Mouse (Mus musculus) layer of hippocampus, adult 18-20 months (tissue): ENCODE data around the gene D11Wsu47e. TPM values are rescaled to one million over a fixed set of nuclear protein-coding genes. Genes with fewer than 3 reads are reported as not detected.

Source experiments
- DNase-seq, 2 experiments: peaks; one replicate each; pipeline ENCODE4 v3.0.0; 2022; ENCODE audit warnings: low spot score in 2 of 2
- total RNA-seq, 2 experiments: library from RNA; stranded (reverse); gene quantifications; 2 replicates each; pipeline ENCODE4 v1.2.3; 2021

The D11Wsu47e gene
- total RNA-seq, 2 experiments from 2014 or later: 13.1 to 13.8 TPM

DNA sequence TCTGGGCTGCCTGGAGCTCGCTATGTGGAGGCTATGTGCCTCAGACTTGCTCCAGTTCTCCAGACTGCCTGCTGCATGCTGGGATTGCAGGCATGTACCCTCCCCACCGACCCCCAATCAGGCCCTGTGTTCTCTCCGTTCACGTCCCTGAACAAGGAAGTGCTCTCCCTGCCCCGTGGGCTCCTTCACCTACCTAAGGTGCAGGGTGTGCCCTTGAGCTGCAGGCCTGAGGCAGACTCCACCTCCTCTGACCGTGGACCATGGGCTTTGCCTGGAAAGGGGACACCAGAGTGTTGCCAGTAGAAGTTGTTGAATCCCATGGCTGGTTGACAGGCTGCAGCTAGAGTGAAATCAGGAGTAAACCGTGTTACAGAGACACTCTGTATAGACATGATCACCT is 15.4 kb downstream of the D11Wsu47e start:
- no peak for DNase-seq

DNA sequence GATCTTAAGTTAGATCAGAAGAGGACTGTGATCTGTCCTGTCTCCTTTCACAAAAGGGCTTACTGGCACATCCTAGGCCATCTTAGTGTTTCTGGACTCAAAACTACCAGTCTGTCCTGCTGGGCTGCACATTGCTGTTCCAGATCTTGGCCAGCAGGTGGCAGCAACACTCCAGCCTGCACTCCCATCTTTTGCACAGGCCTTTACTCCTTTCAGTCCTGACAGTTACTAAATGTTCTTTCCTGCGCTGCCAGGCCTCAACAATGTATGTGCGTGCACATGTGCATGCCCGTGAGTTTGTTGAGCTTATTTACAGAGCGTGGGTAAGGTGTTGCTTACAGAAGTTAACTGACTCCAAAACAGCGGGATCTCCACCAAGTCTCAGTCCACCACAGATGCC is 19.5 kb downstream of the D11Wsu47e start:
- peak; percentile 75 to 89 for DNase-seq

DNA sequence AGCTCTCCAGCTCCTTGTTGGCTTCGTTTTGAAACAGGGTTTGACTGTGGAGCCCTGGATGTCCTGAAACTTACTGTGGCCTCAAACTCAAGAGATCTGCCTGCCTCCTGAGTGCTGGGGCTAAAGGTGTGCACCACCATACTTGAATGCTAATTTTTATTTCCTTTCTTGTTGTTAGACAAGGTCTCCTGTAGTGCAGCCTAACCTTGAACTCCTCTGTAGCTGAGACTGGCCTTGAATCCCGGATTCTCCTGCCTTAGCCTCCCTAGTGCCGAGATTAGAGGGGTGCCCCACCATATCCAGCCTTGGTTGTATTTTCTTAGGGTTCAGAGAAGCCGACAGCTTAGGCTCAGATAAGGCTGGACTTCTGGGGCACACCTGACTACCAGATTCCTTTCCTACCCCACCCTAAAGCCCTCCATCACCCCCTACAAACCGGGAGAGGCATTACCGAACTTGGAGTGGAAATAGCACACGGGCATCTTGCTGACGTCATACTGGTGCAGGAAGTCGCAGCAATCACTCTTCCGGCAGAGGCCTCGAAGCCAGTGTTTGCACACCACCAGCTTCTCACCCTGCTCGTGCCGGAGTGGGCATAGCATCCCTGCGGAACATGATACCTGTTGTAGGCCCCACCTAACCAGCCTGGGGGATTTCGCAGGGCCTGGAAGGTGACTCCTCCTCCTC is 21.9 kb downstream of the D11Wsu47e start:
- no peak for DNase-seq

DNA sequence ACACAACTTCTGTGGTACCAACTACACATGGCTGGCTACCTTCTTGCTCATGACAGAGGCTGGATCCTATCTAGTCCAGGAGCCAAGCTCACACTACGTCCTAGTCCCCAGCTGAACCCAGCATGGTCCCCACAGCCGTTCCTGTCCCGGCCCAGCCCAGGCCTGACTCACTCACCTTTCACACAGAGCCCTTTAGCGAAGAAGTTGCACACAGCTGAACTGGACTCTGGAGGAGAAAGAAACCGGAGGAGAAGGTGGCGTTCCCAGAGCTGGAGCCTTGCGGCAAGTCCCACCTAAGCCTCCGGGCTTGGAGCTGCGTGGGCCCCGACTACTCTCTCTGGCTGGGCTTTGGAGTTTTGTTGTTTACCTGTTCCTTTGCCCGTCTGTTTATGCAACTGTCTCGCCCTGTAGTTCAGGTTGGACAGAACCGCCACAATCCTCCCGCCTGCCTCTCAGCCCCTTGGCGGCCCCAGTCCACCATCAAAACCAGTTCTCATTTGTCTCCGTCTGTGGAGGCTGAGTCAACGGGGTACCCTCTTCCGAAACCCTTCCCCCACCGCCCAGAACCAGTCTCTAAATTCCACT is 24.5 kb downstream of the D11Wsu47e start:
- DNase-seq: no peak

DNA sequence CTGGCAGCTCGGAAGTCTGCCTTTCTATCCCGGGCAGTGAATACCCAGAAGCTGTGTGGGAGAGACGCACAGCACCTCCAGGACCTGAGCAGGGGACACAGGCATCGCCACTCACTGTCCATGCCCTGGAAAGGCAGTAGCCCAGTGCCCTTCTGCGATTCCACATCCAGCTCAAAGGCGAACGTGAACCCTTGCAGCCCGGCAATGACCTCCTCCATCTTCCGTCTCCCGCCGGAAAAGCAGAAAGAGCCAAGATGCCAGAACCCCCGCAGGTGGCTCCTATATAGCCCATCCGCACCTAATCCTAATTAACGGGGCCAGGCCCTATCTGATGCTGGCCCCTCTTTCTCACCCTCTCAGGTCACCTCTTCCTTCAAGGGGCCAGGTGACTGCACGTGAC is 25.1 kb downstream of the D11Wsu47e start:
- DNase-seq: no peak

DNA sequence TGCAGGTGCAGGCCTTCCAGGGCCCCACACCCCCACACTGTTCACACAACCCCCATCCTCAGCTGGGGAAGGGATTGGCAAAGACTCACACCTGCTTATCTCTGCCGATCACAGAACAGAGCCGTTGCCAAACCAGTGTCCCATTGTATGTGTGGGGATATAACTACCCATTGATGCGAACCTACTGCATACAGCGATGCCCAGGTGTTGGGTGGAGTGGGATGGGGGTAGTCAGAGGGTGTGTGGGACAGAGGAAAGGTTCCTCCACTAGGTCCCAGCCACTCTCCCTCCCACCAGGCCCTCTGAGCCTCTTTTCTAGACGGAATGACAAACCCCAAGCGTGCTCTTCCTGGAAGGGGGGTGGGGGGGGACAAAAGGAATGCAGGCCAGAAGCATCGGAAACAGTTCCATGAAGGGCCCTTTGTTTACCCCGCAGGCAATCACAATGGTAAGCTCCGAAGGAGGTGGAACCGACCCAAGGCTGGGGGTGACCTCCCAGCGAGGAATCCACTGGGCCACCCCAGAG is 25.6 kb downstream of the D11Wsu47e start, which contains the start of gene Cpsf4l:
Gene Cpsf4l (minus strand): TSS at position 287 of the 526 bp plus-strand sequence.
- no peak for DNase-seq

DNA sequence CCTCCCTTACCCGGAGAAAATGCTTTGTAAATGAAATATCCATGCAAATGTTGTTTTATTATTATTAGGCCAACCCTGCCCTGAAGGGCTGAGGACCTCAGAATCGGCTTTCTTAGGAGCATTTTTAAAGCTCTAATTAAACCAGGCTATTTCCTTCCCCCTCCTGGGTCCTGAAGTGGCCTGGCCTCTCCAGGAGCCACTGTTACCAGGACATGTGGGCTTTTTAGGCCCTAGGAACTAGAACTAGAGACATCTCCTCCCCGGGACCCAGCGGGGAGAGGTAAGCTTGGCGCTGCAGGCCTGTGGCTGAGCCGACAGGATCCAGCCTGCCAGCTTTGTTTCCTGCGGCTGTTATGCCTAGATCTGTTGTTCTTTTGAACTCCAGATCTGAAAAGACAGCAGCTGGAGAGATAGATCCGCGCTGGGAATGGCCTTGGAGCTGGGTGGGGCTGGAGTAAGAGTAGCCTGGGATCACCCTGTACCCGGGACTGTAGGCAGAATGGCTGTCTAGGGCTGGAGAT is 26.1 kb downstream of the D11Wsu47e start:
- DNase-seq: no peak

DNA sequence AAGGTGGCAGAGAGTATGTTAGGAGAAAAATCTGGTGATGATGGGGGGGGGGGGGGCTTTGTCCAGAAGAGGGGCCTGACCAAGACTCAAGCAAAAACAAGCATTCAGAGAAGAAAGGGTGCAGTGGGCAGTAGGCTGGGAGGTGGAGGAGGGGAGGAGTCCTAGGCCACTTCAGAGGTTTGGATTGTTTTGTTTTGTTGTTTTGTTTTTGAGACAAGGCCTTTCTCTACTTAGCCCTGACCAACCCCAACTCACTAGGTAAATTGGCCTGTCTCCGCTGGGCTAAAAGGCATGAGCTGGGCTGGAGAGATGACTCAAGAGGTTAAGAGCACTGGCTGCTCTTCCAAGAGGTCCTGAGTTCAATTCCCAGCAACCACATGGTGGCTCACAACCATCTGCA is 26.8 kb downstream of the D11Wsu47e start:
- no peak for DNase-seq

DNA sequence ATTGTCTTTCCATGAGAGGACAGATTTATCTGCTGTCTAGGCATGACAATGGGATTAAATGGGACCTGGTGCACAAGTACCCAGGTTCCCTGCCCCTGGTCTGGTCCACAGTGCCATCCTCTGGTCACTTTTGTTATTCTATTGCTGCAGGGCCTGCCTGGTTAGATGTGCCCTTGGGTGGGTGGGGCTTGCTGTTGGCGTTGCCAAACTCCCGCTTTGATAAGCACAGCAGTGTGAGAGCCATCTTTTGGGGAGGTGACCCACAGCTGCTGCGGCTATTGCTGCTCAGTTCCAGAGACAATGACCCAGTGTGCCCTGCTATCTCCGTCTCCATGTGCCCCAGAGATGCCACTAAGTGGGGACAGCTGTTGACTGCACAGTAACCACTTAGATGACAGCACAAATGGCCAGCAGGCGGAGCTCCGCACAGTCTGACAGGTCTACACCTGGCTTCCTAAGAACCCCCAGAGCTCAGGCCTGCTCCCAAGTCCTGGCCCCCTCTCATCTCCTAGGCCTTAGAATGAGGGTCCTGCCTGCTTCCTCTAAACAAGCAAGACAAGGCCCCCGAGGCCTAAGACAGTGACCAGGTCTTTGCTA is 31.0 kb downstream of the D11Wsu47e start:
- no peak for DNase-seq

DNA sequence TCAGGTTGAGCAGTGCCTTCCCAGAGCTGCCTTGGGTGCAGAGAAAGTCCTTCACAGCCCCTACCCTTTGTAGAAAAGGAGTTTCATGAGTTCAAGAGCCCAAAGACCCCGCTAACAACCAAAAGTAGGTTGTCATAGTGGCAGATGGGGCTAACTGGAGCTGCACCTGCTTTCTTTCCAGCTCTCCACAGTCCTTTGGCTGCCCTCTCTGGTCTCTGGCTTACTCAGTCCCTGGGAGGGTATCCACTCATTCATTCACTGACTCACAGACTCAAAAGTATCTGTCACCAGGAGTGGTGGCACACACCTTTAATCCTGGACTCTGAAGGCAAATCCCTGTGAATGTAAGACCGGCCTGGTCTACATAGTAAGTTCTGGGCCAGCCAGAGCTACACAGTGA is 31.9 kb downstream of the D11Wsu47e start:
- no peak for DNase-seq

DNA sequence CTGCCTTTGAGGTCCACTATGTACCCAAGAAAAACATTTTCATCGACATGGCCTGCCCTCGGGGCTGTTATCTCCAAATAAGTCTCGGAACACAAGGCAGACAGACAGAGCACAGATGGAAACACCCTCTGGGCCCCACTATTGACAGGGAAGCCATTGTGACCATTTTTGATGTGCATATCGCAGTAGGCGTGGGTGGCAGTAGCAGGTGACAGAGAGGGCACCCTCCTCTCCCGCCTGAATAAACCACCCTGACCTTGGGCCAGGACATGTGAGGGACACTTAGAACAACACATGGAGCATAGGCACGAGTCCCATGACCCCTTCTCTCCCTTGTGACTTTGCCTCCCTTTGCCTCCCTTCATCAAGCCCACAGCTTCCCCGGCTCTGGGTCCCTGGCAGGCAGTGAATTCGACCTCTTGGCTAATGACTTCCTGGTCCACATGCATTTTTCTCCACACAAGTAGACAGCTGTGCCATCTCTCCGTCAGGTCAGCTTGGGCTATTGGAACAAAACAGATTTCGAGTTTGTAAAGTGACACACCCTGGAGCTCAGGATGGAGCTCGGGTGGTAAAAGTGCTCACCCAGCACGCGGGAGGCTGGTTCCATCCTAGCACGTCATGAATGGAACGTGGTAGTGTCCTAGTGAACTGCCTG is 33.7 kb downstream of the D11Wsu47e start:
- no peak for DNase-seq

DNA sequence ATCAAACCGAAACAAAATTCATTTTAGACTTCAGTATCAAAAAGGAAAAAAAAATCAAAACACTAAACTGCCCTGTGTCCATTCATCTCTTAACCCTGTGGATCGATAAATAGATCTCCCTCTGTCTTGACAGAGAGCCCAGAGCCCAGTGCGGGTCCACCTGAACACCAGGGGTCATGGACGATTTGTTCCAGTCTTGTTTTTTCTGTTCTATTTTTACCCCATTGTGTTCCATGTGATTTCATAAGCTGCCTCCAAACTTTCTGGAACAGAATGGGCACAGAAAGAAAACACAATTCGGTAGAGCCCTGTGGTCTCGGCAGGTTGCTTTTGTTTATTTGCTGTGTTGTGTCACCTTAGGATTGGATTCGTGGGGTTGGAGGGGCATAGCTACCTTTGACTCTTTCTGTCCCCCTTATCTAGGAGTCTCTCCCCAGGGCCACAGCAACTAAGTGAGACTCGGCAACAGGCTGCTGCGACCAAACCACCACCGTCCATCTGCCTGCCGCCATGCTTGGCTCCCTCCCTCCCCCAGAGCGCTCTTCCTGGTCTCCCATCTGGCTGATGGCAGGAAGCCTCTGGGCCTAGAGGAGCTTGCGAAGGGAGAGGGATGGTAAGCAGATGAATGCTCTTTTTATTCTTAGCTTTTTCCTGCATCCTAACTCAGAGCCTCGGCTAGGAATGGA is 38.3 kb downstream of the D11Wsu47e start:
- DNase-seq: peak; percentile 16 to 63

DNA sequence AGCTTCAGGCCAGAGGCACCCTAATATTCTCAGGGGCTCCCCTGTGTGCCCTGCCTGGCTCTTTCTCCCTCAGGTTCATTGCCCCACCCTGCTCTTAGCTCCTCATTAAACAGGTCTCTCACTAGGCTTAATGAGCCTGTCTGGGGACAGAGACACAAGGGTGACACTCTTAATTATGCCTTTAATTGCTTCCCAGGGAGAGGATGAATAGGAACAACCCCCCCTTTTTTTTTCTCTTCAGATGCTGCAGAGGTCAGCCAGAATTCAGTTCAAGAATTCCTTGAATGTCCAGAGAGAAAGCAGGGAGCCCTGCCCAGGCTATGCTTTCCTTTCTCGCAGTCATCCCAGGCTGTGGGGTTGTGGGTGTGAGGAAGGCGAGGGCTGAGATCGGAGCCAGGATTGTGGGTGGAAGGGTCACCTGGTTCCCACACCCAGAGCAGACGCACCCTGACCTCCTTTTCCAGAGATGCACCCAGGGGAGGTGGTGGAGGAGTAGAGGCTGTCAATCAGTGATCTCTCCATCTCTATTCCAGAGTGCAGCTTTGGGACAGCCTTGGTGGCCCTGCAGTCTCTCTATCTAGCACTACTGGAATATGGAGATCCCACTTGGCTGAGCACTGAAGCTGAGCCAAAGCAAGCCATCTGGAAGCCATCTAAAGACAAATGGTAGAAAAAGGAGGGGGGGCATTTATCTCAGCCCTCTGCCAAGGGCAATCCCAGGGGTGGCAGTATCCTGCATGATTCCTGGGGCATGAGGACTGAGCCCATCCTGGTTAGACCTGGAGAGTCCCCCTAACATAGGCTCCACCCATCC is 41.2 kb downstream of the D11Wsu47e start:
- peak in 1 of 2 experiments; percentile 54 for DNase-seq

DNA sequence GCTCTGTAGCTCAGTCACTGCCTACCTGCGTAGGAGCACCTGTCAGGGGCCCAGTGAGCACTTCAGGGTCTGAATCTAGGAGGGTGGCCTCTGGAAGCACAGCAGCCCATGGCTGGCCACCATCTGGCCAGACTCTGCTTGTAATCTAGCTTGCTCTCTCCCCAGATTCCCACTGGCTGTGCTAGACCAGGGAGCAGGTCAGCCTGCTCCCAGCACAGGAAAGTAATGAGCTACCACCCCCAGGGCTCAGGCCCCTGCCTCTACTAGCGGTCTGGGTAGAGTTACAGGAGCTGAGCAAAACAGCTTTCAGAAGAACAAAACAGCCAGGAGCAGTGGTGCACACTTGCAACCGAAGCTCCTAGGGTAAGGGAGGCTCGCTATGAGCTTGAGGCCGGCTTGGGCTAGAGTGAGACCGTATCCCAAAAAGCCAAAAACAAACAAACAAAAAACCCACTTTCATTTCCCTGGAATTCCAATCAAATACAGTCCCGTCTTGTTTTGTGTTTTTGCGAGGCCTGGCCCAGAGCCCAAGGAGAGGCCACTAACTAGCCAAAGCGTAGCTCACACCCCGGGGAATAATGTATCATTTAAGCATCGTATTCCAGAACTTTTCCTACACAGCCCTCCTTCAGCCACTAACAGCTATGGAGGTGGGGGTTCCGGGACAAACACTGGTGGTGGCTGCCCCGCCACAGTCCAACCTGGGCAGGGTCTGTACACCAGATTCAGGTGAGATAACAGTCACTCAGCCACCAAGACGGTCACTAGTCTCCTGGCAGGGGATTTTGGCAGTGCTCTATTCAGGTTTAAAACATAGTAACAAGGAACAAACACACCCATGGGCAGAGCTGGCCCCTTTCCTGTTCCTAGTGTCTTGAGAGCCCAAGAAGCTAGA is 43.0 kb downstream of the D11Wsu47e start:
- DNase-seq: no peak

DNA sequence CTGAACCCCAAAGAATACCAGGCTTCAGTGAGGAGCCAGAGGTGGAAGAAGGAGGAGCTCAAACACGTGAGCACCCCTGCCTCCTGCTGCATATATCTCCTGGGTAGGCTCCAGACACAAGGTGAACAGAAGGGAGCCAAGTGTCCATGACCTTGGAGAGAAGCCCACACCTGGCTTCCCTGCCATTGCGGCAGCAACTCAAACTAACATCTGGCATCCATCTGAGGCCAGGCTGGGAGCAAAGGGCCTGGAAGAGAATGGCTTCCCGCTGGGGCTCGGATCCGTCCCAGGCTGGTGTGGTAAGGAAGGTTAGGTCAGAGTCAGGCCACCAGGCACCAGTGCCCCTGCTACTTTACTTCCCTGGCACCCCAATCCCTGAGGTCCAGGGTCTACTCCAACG is 43.8 kb downstream of the D11Wsu47e start:
- no peak for DNase-seq

DNA sequence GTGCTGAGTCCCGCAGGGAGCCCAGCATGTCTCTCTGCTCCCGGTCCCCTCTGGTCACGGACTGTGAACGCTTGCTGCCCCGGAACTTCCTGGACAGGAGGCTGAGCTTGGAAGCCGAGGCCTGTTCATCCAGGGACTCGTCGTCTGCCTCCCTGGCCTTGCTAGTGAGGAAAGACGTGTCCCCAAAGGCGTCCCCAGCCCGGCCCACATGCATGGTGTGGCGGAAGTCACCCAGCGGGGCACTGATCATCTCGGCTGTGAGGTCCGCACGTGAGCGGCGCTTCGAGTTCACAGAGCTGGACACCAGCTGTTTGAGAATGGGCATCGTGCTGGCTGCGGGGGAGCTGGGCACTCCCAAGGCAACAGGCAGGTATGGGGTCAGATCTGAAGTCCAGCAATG is 45.0 kb downstream of the D11Wsu47e start:
- no peak for DNase-seq

DNA sequence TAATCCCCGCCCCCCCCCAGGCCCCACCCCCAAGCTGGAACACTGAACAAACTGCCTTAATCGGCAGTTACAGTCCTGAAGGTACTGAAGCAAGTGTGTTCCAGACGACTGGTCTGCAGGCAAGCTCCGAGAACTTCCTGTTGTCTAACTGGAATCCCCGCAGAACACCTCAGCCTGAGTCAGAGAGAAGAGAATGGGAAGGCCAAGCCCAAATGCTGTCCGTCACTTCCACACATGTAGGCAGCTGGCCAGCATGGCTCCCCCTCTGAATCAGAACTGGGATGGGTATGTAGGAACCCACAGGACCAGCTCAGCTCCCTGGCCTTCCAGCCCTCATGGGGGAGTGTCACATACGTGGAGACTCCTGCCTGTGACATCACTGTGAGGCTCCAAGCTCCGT is 45.7 kb downstream of the D11Wsu47e start:
- DNase-seq: no peak

DNA sequence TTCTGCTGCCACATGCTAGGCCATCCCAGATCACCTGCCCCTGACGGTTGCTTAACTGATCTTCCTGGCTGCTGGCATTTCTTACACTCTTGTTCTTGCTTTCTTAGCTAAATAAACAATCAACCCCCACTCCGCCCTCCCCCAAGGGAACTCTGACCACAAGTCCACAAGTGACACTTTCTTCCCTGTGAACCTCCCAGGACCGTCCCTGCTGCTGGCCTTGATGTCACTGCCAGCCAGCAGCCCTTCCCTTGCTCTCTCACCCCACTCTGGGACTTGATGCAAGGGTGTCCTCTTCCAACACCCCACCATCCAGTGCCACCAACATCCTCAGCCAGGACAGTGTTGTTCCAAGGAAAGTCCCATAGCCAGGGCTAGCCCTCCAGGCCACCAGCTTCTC is 46.7 kb downstream of the D11Wsu47e start:
- DNase-seq: no peak

DNA sequence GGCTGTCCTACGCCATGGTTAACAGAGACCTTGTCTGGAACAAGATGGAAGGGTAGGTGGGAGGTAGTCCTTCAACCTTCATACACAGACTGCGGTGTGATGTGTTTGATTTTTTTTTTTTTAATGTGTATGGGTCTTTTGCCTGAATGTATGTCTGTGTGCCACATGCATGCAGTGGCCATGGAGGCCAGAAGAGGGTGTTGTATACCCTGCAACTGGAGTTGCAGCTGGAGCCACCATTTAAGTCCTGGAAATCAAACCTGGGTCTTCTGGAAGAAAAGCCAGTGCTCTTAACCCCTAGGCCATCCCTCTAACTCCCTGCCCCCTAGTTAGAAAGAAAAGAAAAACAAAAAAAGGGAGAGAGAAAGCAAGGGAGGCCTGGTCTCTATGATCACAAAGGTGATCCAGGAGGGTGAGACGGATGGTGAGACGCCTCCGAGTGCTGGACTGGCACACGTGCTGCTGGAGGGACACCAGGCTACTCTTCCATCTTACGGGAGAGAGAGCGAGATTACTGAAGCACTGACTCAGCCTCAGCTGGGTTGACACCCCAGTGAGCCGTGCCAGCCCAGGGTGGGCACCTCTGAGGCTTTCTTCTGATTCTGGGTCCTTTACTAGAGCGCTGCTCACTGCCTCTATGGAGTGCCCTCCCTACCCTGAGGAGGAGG is 47.9 kb downstream of the D11Wsu47e start:
- DNase-seq: no peak
